8 mouse cellular contexts compared by ENCODE assay signal in the genomic region with DNA sequence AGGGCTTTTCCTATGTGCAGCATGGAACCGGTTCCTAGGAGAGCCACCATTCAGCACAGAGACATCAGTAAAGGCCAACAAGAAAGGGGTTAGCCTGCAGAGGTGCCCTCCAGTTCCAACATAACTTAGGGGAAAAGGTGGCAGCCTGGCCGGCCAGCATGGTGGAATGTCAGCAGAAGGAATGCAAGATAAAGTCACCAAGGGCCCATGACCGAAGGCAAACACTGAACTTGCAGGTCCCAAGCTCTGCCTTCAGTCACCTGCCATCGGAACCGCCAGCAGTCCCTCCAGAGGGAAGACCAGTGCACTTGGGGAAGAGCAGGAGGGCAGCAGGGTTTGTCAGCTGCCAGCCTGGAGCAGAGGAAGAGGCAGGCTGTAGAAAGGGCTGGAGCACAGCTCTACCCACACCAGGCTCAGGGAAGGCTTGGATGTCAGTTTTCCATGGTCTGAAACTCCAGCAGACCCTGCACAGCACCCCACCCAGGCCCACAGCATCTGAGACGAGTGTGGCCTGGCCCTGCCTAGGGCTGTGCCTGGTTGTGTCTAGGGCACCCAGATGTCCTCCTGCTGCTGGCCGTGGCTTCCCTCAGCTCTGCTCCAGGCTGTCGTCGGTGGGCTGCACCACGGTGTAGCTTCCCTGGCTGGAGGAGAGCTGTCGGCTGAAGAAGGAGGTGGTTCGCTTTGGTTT. TPM values are rescaled to one million over a fixed set of nuclear protein-coding genes. Genes with fewer than 3 reads are reported as not detected.
DNase-seq lines count a peak whose midpoint lies in the region; ATAC-seq and TF ChIP-seq lines count a peak whose summit lies in the region.

No protein-coding gene starts in this region.

- TF ChIP-seq CTCF in left cerebral cortex, adult 2 months (IDR thresholded peaks at IDR 0.05) = no peak
- TF ChIP-seq CTCF in embryonic fibroblast, embryonic 13.5 days (IDR thresholded peaks at IDR 0.05; ENCODE audit: borderline replicate concordance, insufficient read depth, low read length) = no peak
- no peak for TF ChIP-seq CTCF in cerebellum, adult 2 months (IDR thresholded peaks at IDR 0.05; ENCODE audit: borderline replicate concordance, insufficient read depth, low read depth, low read length)

- H3K36me3 ChIP-seq in liver, embryonic 13.5 days = peaks cover 33% of the 10 kb centered on the region

- no peak for ATAC-seq in liver, embryonic 13.5 days (ENCODE audit: low read depth)

- whole genome bisulfite sequencing in liver, embryonic 13.5 days (ENCODE audit: insufficient replicate concordance) = 72% methylated on average over 12 of the region's 12 CpGs
- WGBS in cerebellum, adult 2 months = 84% methylated on average over 12 of the region's 12 CpGs

- H3K4me3 ChIP-seq in left cerebral cortex, adult 2 months = no peak overlapping the region
- no peak overlapping the region for H3K4me3 ChIP-seq in embryonic fibroblast, embryonic 13.5 days (ENCODE audit: insufficient read depth, low read length)
- no peak overlapping the region for H3K4me3 ChIP-seq in liver, embryonic 13.5 days (replicated peaks)
- no peak overlapping the region for H3K4me3 ChIP-seq in cerebellum, adult 2 months (replicated peaks; ENCODE audit: insufficient read depth, low read depth, low read length)

- peaks cover 17% of the 10 kb centered on the region for H3K4me1 ChIP-seq in embryonic fibroblast, embryonic 13.5 days (ENCODE audit: control insufficient read depth, insufficient read depth, low read length)
- peaks cover 58% of the 10 kb centered on the region for H3K4me1 ChIP-seq in liver, embryonic 13.5 days (replicated peaks)
- H3K4me1 ChIP-seq in cerebellum, adult 2 months (ENCODE audit: control insufficient read depth, insufficient read depth, low read length) = peaks cover 23% of the 10 kb centered on the region

- intact Hi-C loops in left cerebral cortex, adult 2 months (cut with DNase I) = no loop called here

- H3K27me3 ChIP-seq in liver, embryonic 13.5 days = no peaks in the 10 kb centered on the region
- H3K27me3 ChIP-seq in cerebellum, adult 2 months (ENCODE audit: control insufficient read depth, insufficient read depth, low read length) = no peaks in the 10 kb centered on the region

- no peaks in the 10 kb centered on the region for H3K9me3 ChIP-seq in liver, embryonic 13.5 days (replicated peaks)

- peak overlapping the region; percentile 51; the same call in 1 of the 2 replicates for H3K9ac ChIP-seq in liver, embryonic 13.5 days

- no peak for TF ChIP-seq POLR2A in embryonic fibroblast, embryonic 13.5 days (IDR thresholded peaks at IDR 0.05; ENCODE audit: low read depth, low read length)
- TF ChIP-seq POLR2A in cerebellum, adult 2 months (IDR thresholded peaks at IDR 0.05; ENCODE audit: borderline replicate concordance, insufficient read depth, low read length) = no peak

- H3K27ac ChIP-seq in left cerebral cortex, adult 2 months = peak overlapping the region; percentile 24; the same call in 1 of the 2 replicates
- peak overlapping the region; percentile 83 for H3K27ac ChIP-seq in embryonic fibroblast, embryonic 13.5 days (ENCODE audit: insufficient read depth, low read length)
- peak overlapping the region; percentile 53 for H3K27ac ChIP-seq in liver, embryonic 13.5 days
- no peak overlapping the region for H3K27ac ChIP-seq in cerebellum, adult 2 months (ENCODE audit: insufficient read depth, low read length)

- DNase-seq in adrenal gland, postnatal 10 days = peak; percentile 6
- no peak for DNase-seq in adrenal gland, postnatal 36 days
- DNase-seq in left cerebral cortex, adult 2 months (ENCODE audit: extremely low spot score in 1 of 2, low spot score in 2 of 2) = no peak
- DNase-seq in left cerebral cortex, adult 11 months (ENCODE audit: low spot score) = no peak
- DNase-seq in liver, embryonic 13.5 days = no peak
- no peak for DNase-seq in layer of hippocampus, adult 9-10 months (ENCODE audit: low spot score)
- no peak for DNase-seq in cerebellum, adult 2 months

- H3K4me2 ChIP-seq in liver, embryonic 13.5 days = peak overlapping the region; percentile 38; the same call in 1 of the 2 replicates

RNA-seq across cellular contexts. Expression of a gene that starts 22.9 kb away (rescaled TPM):
- 10 to 100 TPM; 29.0 to 34.8 TPM for total RNA-seq in adrenal gland, postnatal 10 days (2021)
- total RNA-seq in adrenal gland, postnatal 36 days (2021) = 10 to 100 TPM; 35.5 to 52.6 TPM
- 10 to 100 TPM; 10.1 to 13.4 TPM for total RNA-seq in left cerebral cortex, adult 2 months (2021)
- 24.9 and 35.7 TPM in 2 replicates for polyA plus RNA-seq in embryonic fibroblast, embryonic 13.5 days (2011; ENCODE audit: insufficient read length, low read depth, missing spikeins)
- polyA plus RNA-seq in liver, embryonic 13.5 days (2015; fragmentation: Nextera tagmentation; extraction: Ambion mirVana) = 13.9 and 15.8 TPM in 2 replicates
- polyA plus RNA-seq in cerebellum, adult 2 months (2012; rRNA removed) = 23.4 and 28.3 TPM in 2 replicates

RNA-seq across cellular contexts. Expression of a gene that starts 25.4 kb away (rescaled TPM):
- total RNA-seq in adrenal gland, postnatal 10 days (2021) = 10 to 100 TPM; 13.4 to 14.2 TPM
- total RNA-seq in adrenal gland, postnatal 36 days (2021) = 10 to 100 TPM in 1 of 2 experiments, 1 to 10 TPM in 1; 9.4 to 33.2 TPM
- 1 to 10 TPM; 2.5 to 2.7 TPM for total RNA-seq in left cerebral cortex, adult 2 months (2021)
- polyA plus RNA-seq in embryonic fibroblast, embryonic 13.5 days (2011; ENCODE audit: insufficient read length, low read depth, missing spikeins) = 1.3 and 3.5 TPM in 2 replicates
- 5.7 and 6.8 TPM in 2 replicates for polyA plus RNA-seq in liver, embryonic 13.5 days (2015; fragmentation: Nextera tagmentation; extraction: Ambion mirVana)
- 4.3 and 5.0 TPM in 2 replicates for polyA plus RNA-seq in cerebellum, adult 2 months (2012; rRNA removed)

RNA-seq across cellular contexts. Expression of a gene that starts 41.8 kb away (rescaled TPM):
- 1 to 10 TPM; 1.6 to 1.9 TPM for total RNA-seq in adrenal gland, postnatal 10 days (2021)
- total RNA-seq in adrenal gland, postnatal 36 days (2021) = 1 to 10 TPM in 1 of 2 experiments, under 1 TPM in 1; 0.92 to 1.4 TPM
- 1 to 10 TPM; 4.3 to 4.7 TPM for total RNA-seq in left cerebral cortex, adult 2 months (2021)
- 0.60 and 1.5 TPM in 2 replicates for polyA plus RNA-seq in embryonic fibroblast, embryonic 13.5 days (2011; ENCODE audit: insufficient read length, low read depth, missing spikeins)
- polyA plus RNA-seq in liver, embryonic 13.5 days (2015; fragmentation: Nextera tagmentation; extraction: Ambion mirVana) = 2.5 TPM in 2 replicates
- 5.1 and 5.6 TPM in 2 replicates for polyA plus RNA-seq in cerebellum, adult 2 months (2012; rRNA removed)
